Mouse (Mus musculus): Measurements from ENCODE around the gene Tbrg4.

Gene Tbrg4

GRCm38 (mm10) chr11:6590933-6591675 lies 34.8 kb downstream of the Tbrg4 start:
- no peak for DNase-seq (ENCODE audit: low read depth, low spot score)

GRCm38 (mm10) chr11:6589838-6590237 lies 36.0 kb downstream of the Tbrg4 start:
- no peak for DNase-seq (ENCODE audit: low read depth, low spot score)

- no peak for DNase-seq (ENCODE audit: low read depth, low spot score)
These were observed 37.6 kb downstream of the Tbrg4 start for GRCm38 (mm10) chr11:6588295-6588694.

- DNase-seq (ENCODE audit: low read depth, low spot score): peak; percentile 64
These were observed 38.5 kb downstream of the Tbrg4 start for GRCm38 (mm10) chr11:6587249-6587940.

GRCm38 (mm10) chr11:6586660-6587059 lies 39.2 kb downstream of the Tbrg4 start:
- DNase-seq (ENCODE audit: low read depth, low spot score): peak; percentile 56

GRCm38 (mm10) chr11:6585748-6586147 lies 40.1 kb downstream of the Tbrg4 start:
- no peak for DNase-seq (ENCODE audit: low read depth, low spot score)

- DNase-seq (ENCODE audit: low read depth, low spot score): no peak
These were observed 44.3 kb downstream of the Tbrg4 start for GRCm38 (mm10) chr11:6581560-6581959.

GRCm38 (mm10) chr11:6580065-6580750 lies 45.7 kb downstream of the Tbrg4 start:
- no peak for DNase-seq (ENCODE audit: low read depth, low spot score)

- no peak for DNase-seq (ENCODE audit: low read depth, low spot score)
These were observed 46.5 kb downstream of the Tbrg4 start for GRCm38 (mm10) chr11:6579361-6579760.

- DNase-seq (ENCODE audit: low read depth, low spot score): no peak
These were observed 49.7 kb downstream of the Tbrg4 start for GRCm38 (mm10) chr11:6576151-6576550.

GRCm38 (mm10) chr11:6569410-6569777 lies 56.5 kb downstream of the Tbrg4 start:
- no peak for DNase-seq (ENCODE audit: low read depth, low spot score)

- DNase-seq (ENCODE audit: low read depth, low spot score): no peak
These were observed 57.1 kb downstream of the Tbrg4 start for GRCm38 (mm10) chr11:6568584-6569409.

GRCm38 (mm10) chr11:6567951-6568350 lies 57.9 kb downstream of the Tbrg4 start:
- no peak for DNase-seq (ENCODE audit: low read depth, low spot score)

- DNase-seq (ENCODE audit: low read depth, low spot score): no peak
These were observed 59.4 kb downstream of the Tbrg4 start for GRCm38 (mm10) chr11:6566496-6566895.

Measured in 3T3-L1 (cell line).